Mouse (Mus musculus) right cerebral cortex, adult 2 months (tissue): ENCODE data around the gene Sirt1.

Experiments used
- DNase-seq, 2 experiments: peaks; one replicate each; pipeline ENCODE4 v3.0.0; 2021 to 2022; ENCODE audit warnings: low spot score in 2 of 2

Gene Sirt1

DNA sequence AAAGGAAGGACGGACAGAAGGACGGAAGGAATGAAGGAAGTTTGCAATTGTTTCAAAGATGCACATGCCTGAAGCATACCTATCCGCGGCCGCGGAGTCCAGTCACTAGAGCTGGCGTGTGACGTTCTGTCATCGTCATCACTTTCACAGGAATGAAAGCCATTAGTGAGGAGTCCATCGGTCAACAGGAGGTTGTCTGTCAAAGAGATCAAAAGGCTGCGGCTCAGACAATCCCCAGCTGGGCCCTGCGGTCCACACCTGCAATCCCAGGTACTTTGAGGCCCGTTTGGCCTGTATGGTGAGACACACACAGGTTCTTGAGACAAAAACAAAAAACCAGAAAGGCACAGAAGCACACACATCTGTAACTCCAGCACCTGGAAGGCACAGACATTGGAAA is 44.6 kb downstream of the Sirt1 start:
- DNase-seq: no peak

GRCm38 (mm10) chr10:63327091-63327490 is 54.4 kb downstream of the Sirt1 start:
- no peak for DNase-seq

DNA sequence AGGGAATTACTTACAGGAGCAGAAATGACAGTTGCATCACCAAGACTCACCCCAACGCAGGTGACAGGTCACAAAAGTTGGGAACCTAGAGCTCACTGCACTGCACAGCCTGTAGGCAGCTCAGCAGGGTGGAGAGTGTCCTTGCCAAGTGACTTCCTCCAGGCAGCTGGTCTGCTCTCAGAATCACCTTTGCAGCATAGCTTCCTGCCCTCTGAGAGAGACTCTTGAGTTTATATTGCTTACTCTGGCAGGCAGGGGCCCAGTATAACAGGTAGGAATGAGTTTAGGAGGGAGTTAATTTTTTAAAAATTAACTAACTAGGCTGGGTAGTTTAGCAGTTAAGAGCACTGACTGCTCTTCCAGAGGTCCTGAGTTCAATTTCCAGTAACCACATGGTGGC is 67.8 kb downstream of the Sirt1 start:
- DNase-seq: no peak

- peak; percentile 87 to 90 for DNase-seq
These were observed 72.7 kb downstream of the Sirt1 start for GRCm38 (mm10) chr10:63308582-63309366.

- no peak for DNase-seq
These were observed 79.1 kb downstream of the Sirt1 start for GRCm38 (mm10) chr10:63302356-63302755.

DNA sequence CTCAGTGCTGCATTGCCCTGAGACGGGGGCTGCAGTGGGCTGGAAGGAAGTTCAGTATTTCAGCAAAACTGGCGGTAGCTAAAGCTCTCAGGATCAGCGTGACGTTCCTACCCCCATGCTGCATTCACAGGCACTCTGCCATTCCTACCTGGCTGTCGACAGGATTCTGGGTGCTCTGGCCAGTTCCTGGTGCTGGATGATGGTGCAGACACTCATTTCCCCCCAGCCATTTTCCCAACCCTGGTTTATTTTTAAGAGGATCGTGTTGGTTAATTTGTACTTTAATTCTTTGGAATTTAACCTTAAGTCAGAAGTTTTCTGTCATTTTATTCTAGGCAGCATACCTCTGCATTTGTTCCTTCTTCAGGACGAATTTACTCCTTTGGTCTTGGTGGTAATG is 98.7 kb downstream of the Sirt1 start:
- no peak for DNase-seq

GRCm38 (mm10) chr10:63282417-63282816 is 99.1 kb downstream of the Sirt1 start:
- DNase-seq: no peak

DNA sequence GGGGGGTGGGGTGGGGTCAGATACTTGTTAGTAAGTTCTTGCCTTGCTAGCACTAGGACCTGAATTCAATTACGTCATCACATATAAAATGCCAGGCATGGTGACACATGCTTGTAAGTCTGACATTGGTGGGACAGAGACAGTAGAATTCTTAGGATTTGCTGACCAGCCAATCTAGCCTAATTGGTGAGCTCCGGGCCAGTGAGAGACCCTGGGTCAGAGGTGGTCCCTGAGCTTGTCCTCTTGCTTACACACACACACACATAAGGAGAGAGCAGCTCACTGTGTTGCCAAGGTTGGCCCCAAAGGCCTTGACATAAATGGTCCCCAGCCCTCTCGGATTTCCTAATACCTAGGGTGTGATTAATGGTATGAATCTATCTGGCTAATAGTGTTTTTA is 101.7 kb downstream of the Sirt1 start:
- DNase-seq: no peak

- DNase-seq: no peak
These were observed 104.5 kb downstream of the Sirt1 start for GRCm38 (mm10) chr10:63277010-63277409.

DNA sequence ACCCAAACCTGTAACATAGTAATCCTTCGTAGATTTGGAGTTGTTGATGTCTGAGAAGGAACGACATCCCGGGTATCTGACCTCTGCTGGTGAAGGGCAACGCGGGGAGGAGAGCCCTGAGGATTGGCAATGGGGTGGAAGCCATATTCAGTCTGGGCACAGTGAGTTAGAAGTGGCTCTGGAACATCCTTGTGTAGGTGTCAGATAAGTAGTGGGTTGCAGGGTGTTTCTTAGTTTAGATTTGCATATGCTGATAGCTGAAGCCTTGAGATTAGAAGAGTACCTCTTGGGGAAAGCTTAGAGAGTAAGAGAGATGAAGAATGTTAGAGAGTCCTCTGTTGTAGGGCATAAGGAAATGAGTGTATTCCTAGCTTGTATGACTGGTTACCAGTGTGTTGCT is 108.6 kb downstream of the Sirt1 start:
- no peak for DNase-seq

- DNase-seq: no peak
These were observed 109.1 kb downstream of the Sirt1 start for GRCm38 (mm10) chr10:63272401-63272800.
